Mouse (Mus musculus): ENCODE measurements at regions not wholly inside any gene's neighbourhood (a gene's known extent, or its start where the extent isn't known, plus 50 kb on each side); places are given as distances from the start of the nearest gene placed in this dataset.

DNA sequence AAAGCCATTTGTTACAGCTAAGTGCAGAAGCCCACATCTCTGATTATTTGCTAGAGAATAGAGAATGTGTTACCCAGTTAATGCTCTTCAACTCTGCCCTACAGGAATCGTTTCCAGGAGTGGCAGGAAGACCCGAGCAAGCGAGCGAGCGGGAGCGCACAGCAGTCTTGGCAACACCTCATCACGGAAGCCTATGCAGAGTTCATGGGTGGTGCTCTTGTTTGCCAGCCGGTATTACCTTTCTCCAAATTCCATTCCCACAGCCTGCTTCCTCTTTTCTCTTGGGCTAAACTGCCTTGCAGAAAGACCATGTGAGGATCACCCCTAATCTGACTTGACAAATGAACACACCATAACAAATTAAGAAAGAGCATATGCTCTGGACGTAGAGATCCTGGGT, 82.1 kb upstream of the Ssbp2 start:
- Histone ChIP-seq H3K27ac (no peak overlapping the region), H3K4me3 (ENCODE audit: inconsistent target) (no peak overlapping the region), H3K36me3 (ENCODE audit: inconsistent target) (no peaks in the 10 kb centered on the region), H3K79me2 (ENCODE audit: inconsistent target) (no peaks in the 10 kb centered on the region)
- 90% methylated on average over 9 of the region's 9 CpGs for WGBS (ENCODE audit: missing documents)

- no peaks in the 10 kb centered on the region for H3K36me3 ChIP-seq (ENCODE audit: inconsistent target)
- H3K27ac ChIP-seq, result no peak overlapping the region
- H3K79me2 ChIP-seq (ENCODE audit: inconsistent target), result no peaks in the 10 kb centered on the region
- WGBS (ENCODE audit: missing documents), result 90% methylated on average over 4 of the region's 4 CpGs
- H3K4me3 ChIP-seq (ENCODE audit: inconsistent target), result no peak overlapping the region
Observed at GRCm38 (mm10) chr13:91385393-91385792, 74.7 kb upstream of the Ssbp2 start.

DNA sequence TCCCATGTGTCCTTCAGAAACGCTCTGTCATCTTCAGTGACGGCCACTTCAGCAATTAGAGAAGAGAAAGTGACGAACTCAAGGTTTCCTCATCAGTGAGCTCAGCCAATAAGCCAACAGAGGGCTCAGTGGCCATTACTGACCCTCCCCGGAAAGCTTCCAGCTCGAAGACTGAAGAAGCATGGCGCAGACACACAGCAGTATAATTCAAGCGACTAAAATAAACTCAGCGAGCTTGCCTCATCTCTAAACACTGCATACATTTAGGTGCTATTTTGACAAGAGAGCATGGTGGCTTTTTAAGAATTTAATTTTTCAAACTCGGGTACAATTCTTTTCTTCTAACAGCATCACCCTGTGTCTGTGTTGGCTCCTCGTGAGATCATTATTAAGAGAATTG, 72.2 kb upstream of the Ssbp2 start:
- Histone ChIP-seq H3K27ac (no peak overlapping the region), H3K79me2 (ENCODE audit: inconsistent target) (no peaks in the 10 kb centered on the region), H3K4me3 (ENCODE audit: inconsistent target) (no peak overlapping the region), H3K36me3 (ENCODE audit: inconsistent target) (no peaks in the 10 kb centered on the region)
- 79% methylated on average over 10 of the region's 10 CpGs for WGBS (ENCODE audit: missing documents)

DNA sequence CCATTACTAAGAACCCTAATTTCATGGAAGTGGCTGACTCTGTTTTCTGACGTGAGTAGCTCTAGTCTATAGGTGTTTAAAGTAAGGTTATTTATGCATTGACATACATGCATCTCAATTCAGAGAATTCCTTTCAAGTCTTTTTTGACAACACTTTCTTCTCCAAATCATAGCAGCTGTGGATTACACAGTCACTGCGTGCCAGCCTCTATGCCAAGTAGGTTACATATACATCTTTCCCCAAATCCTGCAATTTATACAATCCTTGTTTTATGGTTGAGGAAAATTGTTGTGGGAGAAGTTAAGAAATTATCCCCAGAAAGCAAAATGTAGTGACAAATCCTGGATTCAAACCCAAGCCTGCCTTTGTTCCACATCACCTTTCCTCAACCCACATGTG, 56.5 kb upstream of the Ssbp2 start:
- Histone ChIP-seq H3K36me3 (ENCODE audit: inconsistent target) (no peaks in the 10 kb centered on the region), H3K27ac (no peak overlapping the region), H3K79me2 (ENCODE audit: inconsistent target) (no peaks in the 10 kb centered on the region), H3K4me3 (ENCODE audit: inconsistent target) (no peak overlapping the region)
- WGBS (ENCODE audit: missing documents), result 100% methylated on average over 2 of the region's 2 CpGs

- no peaks in the 10 kb centered on the region for H3K36me3 ChIP-seq (ENCODE audit: inconsistent target)
- no peak overlapping the region for H3K27ac ChIP-seq
- H3K79me2 ChIP-seq (ENCODE audit: inconsistent target), result no peaks in the 10 kb centered on the region
- H3K4me3 ChIP-seq (ENCODE audit: inconsistent target), result no peak overlapping the region
- WGBS (ENCODE audit: missing documents), result 100% methylated on average over 2 of the region's 2 CpGs
Observed at GRCm38 (mm10) chr13:91405027-91405426, 55.1 kb upstream of the Ssbp2 start.

DNA sequence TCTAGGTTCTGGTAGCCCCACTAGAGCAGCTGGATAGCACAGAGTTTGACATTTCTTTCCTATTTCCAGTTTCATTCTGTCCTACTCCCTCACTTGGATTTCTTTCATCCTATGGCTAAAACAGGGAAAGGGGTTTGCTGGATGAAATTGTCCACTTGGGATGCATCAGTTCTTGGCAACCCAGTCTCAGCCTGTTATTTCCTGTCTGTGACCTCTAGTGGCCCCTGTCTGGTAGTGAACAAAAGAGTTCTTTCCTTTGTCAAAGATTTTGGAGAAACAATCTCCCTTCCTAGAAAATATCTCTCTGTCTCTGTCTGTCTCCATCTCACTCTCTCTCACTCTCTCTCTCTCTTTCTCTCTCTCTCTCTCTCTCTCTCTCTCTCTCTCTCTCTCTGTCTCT, 50.0 kb upstream of the Ssbp2 start:
- Histone ChIP-seq H3K79me2 (ENCODE audit: inconsistent target) (no peaks in the 10 kb centered on the region), H3K4me3 (ENCODE audit: inconsistent target) (no peak overlapping the region), H3K27ac (no peak overlapping the region)

More for the DNA sequence above, 50.0 kb upstream of the Ssbp2 start:
- no peaks in the 10 kb centered on the region for H3K36me3 ChIP-seq (ENCODE audit: inconsistent target)
